Mouse (Mus musculus) G1E (cell line): ENCODE measurements around the gene 3110040M04Rik.

Source experiments
- CTCF ChIP-seq: IDR thresholded peaks from 2 replicates; pipeline ENCODE4 v1.5.1; 2012; ENCODE audit warnings: low read depth, low read length, inconsistent platforms, mixed read lengths
- GATA1 ChIP-seq: IDR thresholded peaks from 2 replicates; pipeline ENCODE4 v1.6.1; 2012; ENCODE audit warnings: borderline replicate concordance, low read length, inconsistent platforms, mixed read lengths
- GATA2 ChIP-seq: IDR thresholded peaks from 2 replicates; pipeline ENCODE4 v1.6.1; 2012; ENCODE audit warnings: low read depth, low read length, inconsistent platforms, borderline replicate concordance
- TAL1 ChIP-seq: conservative IDR thresholded peaks from 2 replicates; pipeline ENCODE4 v1.6.1; 2012; ENCODE audit warnings: low read depth, low read length, inconsistent platforms, mixed read lengths

DNA sequence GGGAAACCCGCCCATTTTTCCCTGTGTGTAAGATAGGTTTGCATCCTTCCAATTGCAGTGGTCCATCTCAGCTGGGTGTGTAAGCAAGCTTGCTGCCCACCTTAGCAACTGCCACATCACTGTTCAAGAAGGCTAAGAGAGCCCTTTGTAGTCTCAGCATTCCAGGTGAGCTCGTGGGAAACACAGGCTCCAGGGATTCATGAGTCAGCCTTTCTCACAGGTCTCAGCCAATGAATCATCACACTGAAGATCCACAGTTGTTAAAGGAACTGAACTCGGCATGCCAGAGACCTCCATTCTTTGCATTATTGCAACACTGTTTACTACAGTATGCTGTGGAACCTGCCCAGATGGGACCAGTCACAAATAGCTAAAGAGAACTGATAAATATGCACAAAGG is 35.3 kb upstream of the 3110040M04Rik start:
- TF ChIP-seq CTCF (no peak), TAL1 (no peak), GATA1 (no peak), GATA2 (no peak)
